Mouse (Mus musculus): Measurements from ENCODE around the gene Ankrd9.

DNA sequence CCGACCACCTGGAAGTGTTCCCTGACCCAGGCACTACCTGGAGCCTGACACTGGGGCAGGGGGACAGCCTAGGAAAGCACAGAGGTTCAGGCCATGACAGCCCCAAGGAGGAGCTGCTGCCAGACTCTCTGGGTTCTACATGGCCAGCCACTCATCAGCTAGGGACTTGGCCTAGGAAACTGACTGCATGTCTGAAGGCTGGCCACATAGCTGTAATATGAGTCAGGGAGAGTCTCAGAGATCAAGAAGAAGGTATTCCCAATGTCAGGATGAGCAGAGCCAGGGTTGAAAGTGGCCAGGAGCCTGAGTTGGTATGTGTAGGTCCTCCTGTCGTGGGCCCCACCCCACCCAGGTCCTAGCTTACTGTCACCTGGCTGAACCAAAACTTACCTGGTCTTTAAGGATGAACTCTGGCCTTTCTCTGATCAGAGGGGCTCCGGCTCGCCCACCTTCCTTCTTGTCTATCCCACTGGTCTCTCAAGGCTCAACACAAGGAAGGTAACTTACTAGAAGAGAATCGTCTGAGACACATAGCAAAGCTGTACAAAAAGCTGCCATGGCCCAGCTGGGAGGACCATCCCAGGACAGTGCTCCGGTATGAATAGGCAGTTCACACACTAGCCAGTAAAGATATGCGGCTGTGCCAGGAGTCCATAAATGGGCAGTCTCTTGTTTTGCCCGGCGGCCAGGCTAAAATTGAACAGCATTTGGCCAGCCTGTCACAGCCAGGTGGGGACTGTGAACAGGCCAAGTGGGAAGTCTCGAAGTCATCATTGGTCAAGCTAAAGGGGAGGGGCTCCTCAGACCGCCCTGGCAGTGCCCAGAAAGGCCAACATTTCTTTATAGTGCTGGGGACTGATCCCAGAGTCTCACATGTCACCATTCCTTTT lies 7.9 kb upstream of the Ankrd9 start:
- no peak for TF ChIP-seq CTCF (IDR thresholded peaks at IDR 0.05; ENCODE audit: low read depth, low read length)
- TF ChIP-seq GATA1 (IDR thresholded peaks at IDR 0.05; ENCODE audit: borderline replicate concordance, low read length): no peak
- TF ChIP-seq TAL1 (conservative IDR thresholded peaks at IDR 0.05; ENCODE audit: low read depth, low read length): no peak
- no peak for TF ChIP-seq POLR2AphosphoS5 (IDR thresholded peaks at IDR 0.05; ENCODE audit: insufficient replicate concordance, low read depth, low read length)
